Mouse (Mus musculus): ENCODE results near the gene Atg2b. TPM values are rescaled to one million over a fixed set of nuclear protein-coding genes. Genes with fewer than 3 reads are reported as not detected.

The Atg2b gene
- polyA plus RNA-seq, 1 experiment from 2014 or later, result 26.3 TPM

DNA sequence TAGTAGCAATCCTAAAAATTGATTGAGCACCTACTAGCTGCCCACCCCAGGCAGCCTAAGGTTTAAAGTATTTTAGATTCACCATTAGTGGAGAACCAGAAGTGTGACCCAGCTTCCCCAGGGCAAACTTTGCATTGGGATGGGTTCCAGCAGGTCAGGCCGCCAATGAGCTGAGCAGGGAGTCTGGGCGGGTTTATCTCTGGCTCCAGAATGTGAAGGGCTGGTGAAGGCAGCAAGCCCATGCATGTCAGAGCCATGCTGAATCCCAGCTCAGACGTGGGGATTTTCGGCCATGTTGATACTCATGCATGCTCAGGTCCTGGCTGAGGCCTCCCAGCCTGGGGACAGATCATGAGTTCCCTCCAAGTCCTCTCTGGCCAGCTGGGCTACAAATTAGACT lies 110.7 kb downstream of the Atg2b start:
- no peaks in the 10 kb centered on the region for H3K36me3 ChIP-seq (ENCODE audit: control insufficient read depth, insufficient read depth, low read length)
- no peak overlapping the region for H3K4me2 ChIP-seq
- ATAC-seq (replicated peaks; ENCODE audit: low FRiP score) (no peak), DNase-seq (ENCODE audit: low spot score) (no peak)
- H3K27ac ChIP-seq (ENCODE audit: low read depth, low read length), result no peak overlapping the region
- H3K9me3 ChIP-seq (ENCODE audit: control insufficient read depth, low read length), result no peaks in the 10 kb centered on the region
- no peak overlapping the region for H3K9ac ChIP-seq (ENCODE audit: low read depth, low read length)
- H3K27me3 ChIP-seq (replicated peaks; ENCODE audit: control insufficient read depth, insufficient read depth, low read length), result no peaks in the 10 kb centered on the region
- H3K4me1 ChIP-seq (replicated peaks; ENCODE audit: control insufficient read depth, insufficient read depth, low read length), result no peaks in the 10 kb centered on the region
- H3K4me3 ChIP-seq (ENCODE audit: low read depth, low read length), result no peak overlapping the region
- 73% methylated on average over 4 of the region's 4 CpGs for WGBS

DNA sequence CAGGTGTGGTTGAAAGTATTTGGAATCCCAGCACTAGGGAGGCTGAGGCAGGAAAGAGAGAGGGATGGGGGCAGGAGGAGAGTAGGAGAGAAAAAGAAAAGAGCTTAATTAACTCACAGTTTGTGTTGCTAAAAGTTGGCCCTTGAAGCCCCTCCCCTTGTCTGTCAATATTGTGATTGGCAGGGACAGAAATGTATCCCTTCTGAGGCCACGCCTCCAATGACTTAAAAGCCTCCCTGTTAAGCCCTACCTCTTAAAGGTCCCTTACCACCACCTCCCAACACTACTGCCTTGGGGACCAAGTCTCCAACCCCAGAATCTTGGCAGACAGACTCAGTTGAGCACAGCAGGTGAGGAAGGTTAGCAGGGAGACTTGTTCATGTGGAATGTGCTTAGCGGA lies 112.4 kb downstream of the Atg2b start:
- ATAC-seq (replicated peaks; ENCODE audit: low FRiP score) (no peak), DNase-seq (ENCODE audit: low spot score) (no peak)
- Histone ChIP-seq H3K4me3 (ENCODE audit: low read depth, low read length) (no peak overlapping the region), H3K27me3 (replicated peaks; ENCODE audit: control insufficient read depth, insufficient read depth, low read length) (no peaks in the 10 kb centered on the region), H3K9ac (ENCODE audit: low read depth, low read length) (no peak overlapping the region), H3K4me2 (no peak overlapping the region), H3K27ac (ENCODE audit: low read depth, low read length) (no peak overlapping the region), H3K4me1 (replicated peaks; ENCODE audit: control insufficient read depth, insufficient read depth, low read length) (no peaks in the 10 kb centered on the region), H3K9me3 (ENCODE audit: control insufficient read depth, low read length) (no peaks in the 10 kb centered on the region), H3K36me3 (ENCODE audit: control insufficient read depth, insufficient read depth, low read length) (no peaks in the 10 kb centered on the region)
- WGBS, result 74% methylated on average over 2 of the region's 2 CpGs

DNA sequence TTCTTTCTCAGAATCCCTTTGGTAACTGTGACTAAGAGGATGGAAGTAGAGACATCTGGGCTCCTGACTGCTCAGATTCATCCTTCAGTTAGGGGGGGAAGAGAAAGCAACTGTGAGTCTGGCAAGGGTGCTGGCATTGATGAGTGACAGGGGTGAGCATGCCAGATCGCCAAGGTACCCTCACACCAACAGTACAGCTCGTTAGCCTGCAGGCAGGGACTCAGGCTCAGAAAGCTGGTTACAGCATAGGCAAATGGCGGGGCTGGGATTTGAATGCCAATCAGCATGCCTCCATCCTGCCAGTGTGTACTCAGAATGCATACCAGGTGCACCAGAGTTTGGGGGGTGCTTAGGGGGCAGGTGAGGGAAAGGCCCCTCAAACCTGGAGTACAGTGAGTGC lies 113.1 kb downstream of the Atg2b start:
- Histone ChIP-seq H3K4me1 (replicated peaks; ENCODE audit: control insufficient read depth, insufficient read depth, low read length) (no peaks in the 10 kb centered on the region), H3K36me3 (ENCODE audit: control insufficient read depth, insufficient read depth, low read length) (no peaks in the 10 kb centered on the region), H3K9me3 (ENCODE audit: control insufficient read depth, low read length) (no peaks in the 10 kb centered on the region), H3K27ac (ENCODE audit: low read depth, low read length) (no peak overlapping the region), H3K4me2 (no peak overlapping the region), H3K9ac (ENCODE audit: low read depth, low read length) (no peak overlapping the region), H3K27me3 (replicated peaks; ENCODE audit: control insufficient read depth, insufficient read depth, low read length) (no peaks in the 10 kb centered on the region), H3K4me3 (ENCODE audit: low read depth, low read length) (no peak overlapping the region)
- ATAC-seq (replicated peaks; ENCODE audit: low FRiP score) (no peak), DNase-seq (ENCODE audit: low spot score) (no peak)
- 70% methylated on average over 3 of the region's 3 CpGs for WGBS

Other genes with a start within 250 kb of the Atg2b start
- 0.49 and 0.93 TPM in 2 replicates for gene D430019H16Rik, start 231.4 kb downstream of the Atg2b start, polyA plus RNA-seq (2014; fragmentation: Nextera tagmentation; extraction: Ambion mirVana)
- gene Bdkrb2, start 122.0 kb downstream of the Atg2b start, polyA plus RNA-seq (2014; fragmentation: Nextera tagmentation; extraction: Ambion mirVana), result not detected in 2 replicates
- 0.31 and 0.37 TPM in 2 replicates for gene Bdkrb1, start 82.1 kb downstream of the Atg2b start, polyA plus RNA-seq (2014; fragmentation: Nextera tagmentation; extraction: Ambion mirVana)
- gene Gskip, start 382 bp downstream of the Atg2b start, polyA plus RNA-seq (2014; fragmentation: Nextera tagmentation; extraction: Ambion mirVana), result 27.5 and 28.4 TPM in 2 replicates
- gene Ak7, start 20.8 kb upstream of the Atg2b start, polyA plus RNA-seq (2014; fragmentation: Nextera tagmentation; extraction: Ambion mirVana), result 0.10 TPM in 1 of 2 replicates, not detected in the other
- 178 and 192 TPM in 2 replicates for gene Papola, start 99.5 kb upstream of the Atg2b start, polyA plus RNA-seq (2014; fragmentation: Nextera tagmentation; extraction: Ambion mirVana)